Mouse (Mus musculus): ENCODE measurements around the gene Psen2.

Gene Psen2

GRCm38 (mm10) chr1:180248593-180249146, 14.6 kb downstream of the Psen2 start:
- DNase-seq (ENCODE audit: low spot score): no peak

- no peak for DNase-seq (ENCODE audit: low spot score)
Measured at GRCm38 (mm10) chr1:180247901-180248300, 15.3 kb downstream of the Psen2 start.

DNA sequence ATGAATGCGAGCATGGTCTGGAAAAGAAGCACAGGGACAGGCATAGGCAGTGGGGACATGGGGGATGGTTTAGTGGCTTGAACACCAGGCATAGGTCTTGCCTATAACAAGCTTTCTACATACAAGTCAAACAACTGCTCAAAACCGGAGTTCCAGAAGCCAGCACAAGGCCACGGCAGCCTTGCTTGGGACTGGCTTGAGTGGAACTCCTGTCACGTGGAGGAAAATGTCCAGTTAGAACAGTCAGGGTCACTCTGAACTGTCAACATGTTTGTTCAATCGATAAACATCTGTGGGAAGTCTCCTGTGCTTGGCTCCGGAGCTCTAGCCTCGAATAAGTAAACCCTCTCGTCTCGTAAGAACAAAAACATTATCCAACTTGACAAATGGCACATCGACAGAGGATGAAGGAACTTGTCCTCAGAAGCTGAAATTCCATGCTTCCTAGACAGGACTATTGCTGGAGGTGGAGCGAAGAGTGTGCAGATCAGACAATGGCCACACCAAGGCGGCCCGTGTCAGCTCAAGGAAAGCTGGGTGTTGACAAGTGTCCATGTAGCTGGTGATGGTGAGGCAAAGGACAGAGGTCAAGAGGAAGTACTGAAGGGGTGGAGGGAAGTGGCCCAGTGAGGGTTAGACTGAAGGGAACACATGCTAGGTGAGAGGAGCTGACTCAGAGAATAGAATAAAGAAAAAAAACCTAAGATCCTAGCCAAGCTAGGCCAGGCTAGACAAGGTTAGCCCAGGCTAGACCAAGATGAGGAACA, 17.3 kb downstream of the Psen2 start:
- DNase-seq (ENCODE audit: low spot score): no peak

DNA sequence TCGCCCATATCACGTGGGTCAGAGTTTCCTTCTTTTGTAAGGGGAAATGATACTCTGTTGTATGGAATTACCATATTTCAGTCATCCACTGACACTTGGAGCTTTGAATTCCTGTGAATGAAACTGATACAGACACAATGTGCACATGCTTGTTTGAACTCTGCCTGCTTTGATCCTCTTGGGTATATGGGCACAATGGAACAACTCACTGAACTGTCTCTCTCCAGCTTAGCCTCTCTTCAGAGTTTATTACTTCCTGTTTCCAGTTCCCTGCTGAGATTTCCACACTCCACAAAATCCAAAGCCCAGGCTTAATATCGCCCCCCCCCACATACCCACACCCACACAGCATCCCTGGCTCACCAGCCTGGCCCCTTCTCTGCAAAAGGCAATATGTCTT, 31.5 kb downstream of the Psen2 start:
- DNase-seq (ENCODE audit: low spot score): no peak

- DNase-seq (ENCODE audit: low spot score): peak; percentile 48
Measured at GRCm38 (mm10) chr1:180230580-180230979, 32.7 kb downstream of the Psen2 start.

- DNase-seq (ENCODE audit: low spot score): peak; percentile 48
Measured at GRCm38 (mm10) chr1:180229906-180230305, 33.3 kb downstream of the Psen2 start.

GRCm38 (mm10) chr1:180228854-180229253, 34.4 kb downstream of the Psen2 start:
- DNase-seq (ENCODE audit: low spot score): no peak

- DNase-seq (ENCODE audit: low spot score): no peak
Measured at GRCm38 (mm10) chr1:180226766-180227165, 36.5 kb downstream of the Psen2 start.

GRCm38 (mm10) chr1:180226221-180226713, 37.0 kb downstream of the Psen2 start:
- no peak for DNase-seq (ENCODE audit: low spot score)

DNA sequence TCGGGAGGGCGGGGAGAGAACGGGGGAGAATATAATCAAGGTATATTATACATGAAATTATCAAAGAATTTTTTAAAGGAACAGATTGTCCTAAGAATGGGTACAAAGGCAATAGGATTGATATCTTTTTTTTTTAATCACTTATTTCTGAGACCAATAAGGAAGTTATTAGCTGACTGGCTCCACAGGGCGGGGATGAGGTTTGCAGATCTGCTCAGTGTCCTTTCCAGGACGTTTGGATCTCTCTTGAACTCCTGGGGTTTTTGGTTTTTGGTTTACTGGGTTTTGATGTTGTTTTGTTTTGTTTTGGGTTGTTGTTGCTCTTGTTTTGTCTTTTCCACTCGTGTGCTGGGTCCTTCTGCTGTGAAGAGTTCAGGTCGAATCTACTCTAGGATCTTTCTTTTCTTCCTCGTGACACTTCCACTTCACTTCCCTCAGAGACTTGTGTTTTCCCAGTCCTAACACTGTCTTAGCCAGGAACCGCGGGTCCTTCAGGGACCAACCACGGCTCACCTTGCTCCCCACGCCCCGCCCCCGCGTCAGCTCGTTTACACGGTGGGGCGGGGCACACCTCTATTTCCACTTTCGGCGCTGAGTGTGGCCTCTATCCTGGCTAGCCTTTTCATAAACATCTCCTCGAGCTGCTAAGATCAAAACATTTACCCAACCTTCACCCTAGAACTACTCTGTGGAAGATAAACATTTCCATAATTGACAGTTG, 37.6 kb downstream of the Psen2 start:
- DNase-seq (ENCODE audit: low spot score): no peak

DNA sequence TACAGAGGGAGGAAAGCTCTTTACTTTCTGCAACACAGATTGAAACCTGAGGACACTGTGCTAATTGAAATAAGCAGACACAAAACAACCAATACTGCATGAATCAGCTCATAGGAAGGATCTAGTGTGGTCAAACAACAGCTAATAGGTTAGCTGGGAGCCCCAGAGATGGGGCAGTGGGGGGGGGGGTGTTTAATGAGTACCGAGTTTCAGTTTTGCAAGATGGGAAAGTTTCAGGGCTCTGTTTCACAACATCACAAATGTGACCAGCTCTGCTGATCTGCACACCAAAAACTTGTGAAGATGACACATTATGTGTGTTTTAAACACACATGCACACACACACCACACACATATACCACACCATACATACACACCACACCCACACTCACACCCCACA, 41.2 kb downstream of the Psen2 start:
- no peak for DNase-seq (ENCODE audit: low spot score)

- DNase-seq (ENCODE audit: low spot score): peak; percentile 30
Measured at GRCm38 (mm10) chr1:180220791-180221542, 42.3 kb downstream of the Psen2 start.

DNA sequence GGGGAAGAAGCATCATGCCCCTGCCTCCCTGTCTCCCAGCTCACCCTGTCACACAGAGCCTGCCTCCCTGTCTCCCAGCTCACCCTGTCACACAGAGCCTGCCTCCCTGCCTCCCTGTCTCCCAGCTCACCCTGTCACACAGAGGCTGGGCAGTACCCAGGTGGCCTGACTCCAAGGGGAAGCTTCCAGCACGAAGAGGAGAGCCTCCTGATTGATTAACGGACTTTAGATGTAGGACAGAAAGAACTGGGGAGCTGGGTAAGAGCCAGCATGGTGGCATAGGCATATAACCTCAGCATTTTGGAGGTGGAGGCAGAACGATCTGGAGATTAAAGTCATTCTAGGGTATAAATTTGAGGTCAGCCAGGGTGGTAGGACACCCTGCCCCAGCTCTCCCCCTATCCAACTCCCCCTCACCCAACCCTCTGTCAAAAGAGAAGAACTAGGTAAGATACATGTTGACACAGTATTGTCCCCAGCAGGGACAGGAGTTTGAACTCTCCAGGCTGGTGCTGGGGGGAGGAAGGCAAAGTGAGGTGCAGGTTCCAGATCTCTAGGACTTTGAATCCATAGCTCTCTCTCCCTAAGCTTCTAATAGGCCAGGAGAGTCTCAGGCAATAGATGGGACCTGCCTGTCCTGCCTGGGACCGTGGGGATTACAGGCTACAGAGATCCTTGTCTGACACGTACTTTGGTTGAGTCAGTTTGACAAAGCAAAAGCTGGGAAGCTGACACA, 46.5 kb downstream of the Psen2 start:
- DNase-seq (ENCODE audit: low spot score): no peak

GRCm38 (mm10) chr1:180215044-180215443, 48.2 kb downstream of the Psen2 start:
- peak; percentile 73 for DNase-seq (ENCODE audit: low spot score)

GRCm38 (mm10) chr1:180212911-180213310, 50.3 kb downstream of the Psen2 start:
- DNase-seq (ENCODE audit: low spot score): no peak

- no peak for DNase-seq (ENCODE audit: low spot score)
Measured at GRCm38 (mm10) chr1:180210781-180211271, 52.4 kb downstream of the Psen2 start.

GRCm38 (mm10) chr1:180210031-180210432, 53.2 kb downstream of the Psen2 start:
- peak; percentile 24 for DNase-seq (ENCODE audit: low spot score)

DNA sequence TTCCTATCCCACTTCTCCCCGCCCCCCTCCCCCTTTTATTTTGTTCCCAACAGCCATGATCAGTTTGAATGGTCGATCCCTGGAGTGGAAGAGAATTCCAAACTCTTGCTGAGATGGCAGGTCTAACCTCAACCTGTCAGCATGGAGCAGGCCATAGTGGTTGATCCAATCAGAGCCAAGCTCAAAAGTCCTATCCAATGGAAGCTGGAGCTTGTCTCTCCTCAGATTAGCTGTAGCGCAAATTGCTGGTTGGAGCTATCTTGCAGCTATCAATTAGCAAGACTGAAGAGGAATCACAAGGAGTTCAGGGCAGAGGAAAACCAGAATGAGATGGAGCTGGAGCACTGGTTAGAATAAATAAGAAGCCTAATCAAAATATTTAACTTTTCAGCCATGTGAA, 54.9 kb downstream of the Psen2 start:
- no peak for DNase-seq (ENCODE audit: low spot score)

DNA sequence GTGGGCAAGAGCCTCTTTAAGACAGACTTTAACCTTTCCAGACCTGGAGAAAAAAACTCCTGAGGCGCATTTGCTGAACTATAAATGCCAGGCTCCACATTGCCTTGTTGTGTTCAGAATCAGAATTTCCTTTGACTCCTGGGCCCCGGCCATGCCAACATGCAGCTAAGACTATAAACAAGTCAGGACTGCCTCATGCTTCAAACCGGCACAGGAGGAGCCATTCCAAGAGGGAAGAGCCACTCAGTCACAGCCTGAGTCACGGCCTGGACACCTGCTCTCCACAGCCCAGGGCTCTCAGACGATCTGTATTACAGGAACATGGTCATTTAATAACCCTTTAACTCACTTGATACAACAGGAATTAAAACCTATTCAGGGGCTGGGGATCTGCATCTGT, 62.5 kb downstream of the Psen2 start:
- DNase-seq (ENCODE audit: low spot score): no peak

DNA sequence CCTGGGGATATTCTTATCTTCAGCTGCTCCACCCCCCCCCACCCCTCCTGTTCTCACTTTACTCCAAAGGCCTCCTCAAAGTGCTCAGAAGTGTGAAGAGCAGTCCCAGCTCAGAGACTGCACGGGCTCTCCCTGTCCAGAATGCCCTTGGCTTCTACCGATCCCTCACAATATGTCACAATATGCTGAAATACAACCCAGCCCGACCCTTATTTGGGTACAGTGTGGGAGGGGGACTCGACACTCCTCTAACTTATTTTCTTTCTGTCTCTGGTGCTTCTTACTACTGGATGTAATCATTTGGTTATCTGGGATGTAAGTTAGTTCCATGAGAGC, 63.6 kb downstream of the Psen2 start:
- no peak for DNase-seq (ENCODE audit: low spot score)

- no peak for DNase-seq (ENCODE audit: low spot score)
Measured at GRCm38 (mm10) chr1:180198959-180199714, 64.1 kb downstream of the Psen2 start, which contains the start of gene Coq8a. TSS of gene Coq8a (minus strand) at chr1:180199602.
